Mouse (Mus musculus): ENCODE results near the gene Pomgnt2.
A peak's percentile ranks its signal among the peaks of the same experiment; 100 is the strongest.

Gene Pomgnt2

DNA sequence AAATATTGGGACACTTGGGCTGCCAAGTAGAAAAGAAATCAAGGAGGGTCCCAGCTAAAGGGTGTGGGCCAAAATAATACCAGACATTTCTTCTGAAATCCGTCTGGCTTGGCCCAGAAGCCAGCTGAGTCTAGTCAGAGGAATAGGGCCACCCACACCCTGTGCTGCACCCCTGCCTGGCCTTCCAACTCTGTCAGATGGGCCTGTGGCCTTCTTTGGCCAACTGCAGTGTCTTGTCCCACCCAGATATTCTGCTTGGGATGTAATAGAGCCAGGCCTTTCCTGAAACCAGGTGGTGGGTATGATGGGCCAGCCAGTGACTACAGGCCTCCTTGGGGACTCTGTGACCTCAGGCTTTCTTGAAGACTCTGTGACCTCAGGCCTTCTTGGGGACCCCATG is 23.7 kb downstream of the Pomgnt2 start:
- DNase-seq (ENCODE audit: low spot score in 2 of 2) = no peak

DNA sequence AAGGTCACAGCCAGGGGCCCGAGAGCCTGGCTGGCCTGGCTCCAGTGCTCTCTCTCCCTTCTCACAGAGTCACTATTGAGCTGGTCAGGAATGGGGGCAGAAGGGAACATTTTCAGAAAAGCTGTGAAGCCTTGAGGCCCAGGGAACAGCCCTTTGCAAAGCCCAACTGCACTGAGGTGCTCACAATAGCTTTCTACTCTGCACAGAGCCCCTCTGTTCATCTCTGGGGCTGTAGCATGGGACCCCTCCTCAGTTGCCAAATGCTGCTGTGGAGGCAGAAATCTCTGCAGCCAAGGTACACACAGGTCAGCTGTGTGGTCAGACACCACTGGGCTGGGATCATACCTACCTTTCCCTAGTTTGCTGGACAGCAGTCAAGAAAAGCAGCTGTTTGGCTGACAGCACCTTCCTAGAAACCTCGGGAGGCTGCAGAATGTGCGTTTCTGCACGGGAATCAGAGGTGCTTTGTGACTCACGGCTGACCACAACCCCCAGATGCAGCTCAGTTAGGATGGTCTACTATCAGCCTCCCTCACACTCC is 27.0 kb downstream of the Pomgnt2 start:
- no peak for DNase-seq (ENCODE audit: low spot score in 2 of 2)

DNA sequence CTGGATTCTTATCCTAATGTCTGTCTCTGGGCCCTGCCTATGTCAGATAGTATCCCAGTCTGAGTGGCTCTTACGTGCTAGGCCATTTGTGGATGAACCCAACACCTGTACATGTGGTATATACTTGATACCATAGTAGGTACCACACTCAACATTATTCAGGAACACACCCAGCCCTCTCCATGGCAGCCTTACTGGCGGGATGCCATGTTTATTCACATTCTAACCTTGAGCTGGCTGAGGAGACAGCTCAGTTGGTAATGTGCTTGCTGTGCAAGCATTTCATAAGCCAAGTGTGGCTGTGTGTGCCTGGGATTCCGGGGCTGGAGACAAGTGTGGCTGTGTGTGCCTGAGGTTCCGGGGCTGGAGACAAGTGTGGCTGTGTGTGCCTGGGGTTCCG is 28.7 kb downstream of the Pomgnt2 start:
- no peak for DNase-seq (ENCODE audit: low spot score in 2 of 2)

DNA sequence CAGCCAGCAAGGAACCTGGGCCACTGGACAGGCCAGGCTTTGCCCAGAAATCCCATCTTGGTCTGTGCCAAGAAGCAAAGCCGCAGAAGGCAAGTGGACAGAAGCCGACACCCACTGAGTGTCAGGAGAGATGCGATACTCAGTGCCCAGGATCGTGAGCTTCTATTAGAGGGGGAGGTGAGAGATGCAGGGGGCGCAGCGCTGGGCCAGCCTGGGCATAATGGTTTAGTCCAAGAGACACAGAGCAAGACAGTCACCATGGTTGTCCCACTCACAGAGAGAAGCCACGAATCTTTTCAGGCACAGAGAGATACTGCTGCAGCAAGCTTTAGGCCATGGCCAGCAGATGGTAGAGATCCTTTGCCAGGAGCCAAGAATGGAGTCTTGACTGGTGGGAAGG is 32.0 kb downstream of the Pomgnt2 start:
- DNase-seq (ENCODE audit: low spot score in 2 of 2) = no peak

DNA sequence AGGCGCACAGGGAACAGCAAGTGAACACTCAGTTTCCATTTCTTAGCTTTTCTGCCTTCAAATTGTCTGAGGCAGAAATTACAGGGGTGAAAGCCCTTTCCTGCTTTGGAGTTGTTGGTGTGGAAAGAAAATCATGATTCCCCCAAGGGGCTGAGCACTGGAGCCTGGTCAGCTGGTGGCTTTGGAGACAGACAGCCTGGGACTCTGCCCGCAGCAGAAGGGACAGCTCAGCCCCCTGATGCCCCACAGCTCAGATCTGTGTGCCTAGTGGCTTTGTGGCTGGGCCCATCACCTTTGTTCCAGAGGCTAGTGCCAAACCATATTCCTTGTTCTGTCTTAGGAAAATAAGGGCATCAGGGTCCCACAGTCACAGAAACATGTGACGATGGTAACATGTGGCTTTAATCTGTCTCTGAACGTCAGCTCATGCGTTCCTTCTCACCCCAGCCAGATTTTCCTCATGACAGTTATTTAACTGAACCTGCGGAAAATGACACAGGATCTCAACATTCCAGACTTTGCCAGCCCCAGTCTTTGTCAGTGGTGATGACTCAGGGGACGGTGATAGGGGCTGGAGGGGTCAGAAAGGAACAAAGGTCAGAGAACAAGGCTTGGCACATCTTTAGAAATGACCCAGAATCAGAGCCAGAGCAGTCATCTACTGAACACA is 36.8 kb downstream of the Pomgnt2 start:
- no peak for DNase-seq (ENCODE audit: low spot score in 2 of 2)

DNA sequence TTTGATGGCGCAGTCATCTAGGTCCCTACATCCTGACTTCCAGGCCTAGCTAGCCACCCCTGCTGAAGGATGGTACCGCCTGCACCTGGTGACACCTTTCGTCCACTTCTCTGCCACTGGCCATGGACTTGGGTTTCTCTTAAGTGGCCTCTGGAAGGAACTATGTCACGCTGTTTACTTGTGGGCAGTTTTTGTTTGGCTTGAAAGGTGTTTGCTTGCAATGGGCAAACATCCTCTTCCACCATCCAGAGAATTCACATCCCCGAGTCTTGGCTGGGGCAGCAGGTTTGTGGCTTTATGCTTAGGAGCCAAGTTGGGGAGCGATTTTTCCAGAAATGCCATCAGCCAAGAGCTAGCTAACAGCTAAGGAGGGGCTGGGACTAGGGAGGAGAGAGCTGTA is 44.3 kb downstream of the Pomgnt2 start:
- no peak for DNase-seq (ENCODE audit: low spot score in 2 of 2)

DNA sequence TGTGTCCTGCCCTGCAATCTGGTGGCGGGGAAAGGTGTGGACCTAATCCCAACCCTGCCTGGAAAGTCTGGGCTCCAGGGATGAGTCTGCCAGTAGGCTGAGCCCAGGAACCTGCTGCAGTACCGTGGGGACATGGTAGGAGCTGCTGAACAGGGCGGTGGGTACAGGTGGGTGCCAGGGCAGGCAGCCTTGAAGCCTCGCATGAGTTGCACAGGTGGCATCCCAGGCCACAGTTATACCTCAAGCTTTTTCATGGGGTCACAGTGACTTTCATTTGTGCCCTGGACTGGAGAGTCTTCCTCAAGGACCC is 45.8 kb downstream of the Pomgnt2 start:
- no peak for DNase-seq (ENCODE audit: low spot score in 2 of 2)

DNA sequence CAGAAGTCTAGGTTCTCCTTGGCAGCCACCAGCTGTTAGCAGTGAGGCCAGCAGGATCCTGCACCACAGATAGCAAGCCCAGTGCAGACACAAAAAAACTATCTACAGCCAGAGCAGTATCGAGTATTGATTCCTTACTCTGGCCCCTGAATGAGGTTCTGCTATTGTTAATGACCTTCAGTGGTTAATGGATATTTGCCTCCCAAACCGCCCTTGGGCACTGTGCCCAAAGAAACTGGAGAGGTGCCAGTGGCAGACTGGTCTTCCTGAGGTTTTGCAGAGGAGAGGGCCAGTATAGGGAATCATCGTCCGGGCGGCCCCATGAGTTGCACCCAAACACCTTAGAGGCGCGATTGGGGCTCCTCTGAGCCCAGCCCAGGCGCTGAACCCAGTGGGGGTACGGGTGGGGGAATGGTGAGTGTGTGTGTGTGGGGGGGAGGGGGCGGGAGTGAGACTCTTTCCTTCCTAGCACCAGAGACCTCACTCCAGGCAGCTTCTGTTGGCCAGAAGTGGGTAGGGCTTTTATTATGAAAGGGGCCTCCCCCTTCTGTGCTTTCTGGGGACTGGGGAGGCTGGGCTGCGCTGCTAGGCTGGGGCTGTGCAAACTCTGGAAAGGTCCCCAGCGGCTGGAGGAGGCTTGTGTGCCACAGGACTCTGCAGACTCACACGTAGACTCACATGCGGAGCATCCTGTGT is 46.3 kb downstream of the Pomgnt2 start, which contains the start of gene Fam198a:
Gene Fam198a (plus strand): TSS at position 571 of the 696 bp plus-strand sequence.
- no peak for DNase-seq (ENCODE audit: low spot score in 2 of 2)

DNA sequence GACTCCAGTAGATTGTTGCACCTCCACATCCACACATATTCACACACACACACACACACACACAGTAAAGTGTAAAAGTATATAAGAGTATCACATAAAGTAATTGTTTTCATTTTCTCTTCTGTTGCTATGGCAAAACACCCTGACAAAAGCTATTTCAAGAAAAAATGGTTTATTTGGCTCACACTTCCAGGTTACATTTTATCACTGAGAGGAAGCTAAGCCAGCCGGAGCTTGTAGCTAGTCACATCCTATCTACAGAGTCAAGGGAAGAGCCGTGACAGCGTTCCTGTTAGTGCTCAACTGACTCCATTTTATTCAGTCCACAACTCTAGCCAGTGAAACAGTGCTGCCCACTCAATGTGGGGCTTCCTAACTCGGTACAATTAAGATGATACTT is 48.5 kb downstream of the Pomgnt2 start:
- no peak for DNase-seq (ENCODE audit: low spot score in 2 of 2)

DNA sequence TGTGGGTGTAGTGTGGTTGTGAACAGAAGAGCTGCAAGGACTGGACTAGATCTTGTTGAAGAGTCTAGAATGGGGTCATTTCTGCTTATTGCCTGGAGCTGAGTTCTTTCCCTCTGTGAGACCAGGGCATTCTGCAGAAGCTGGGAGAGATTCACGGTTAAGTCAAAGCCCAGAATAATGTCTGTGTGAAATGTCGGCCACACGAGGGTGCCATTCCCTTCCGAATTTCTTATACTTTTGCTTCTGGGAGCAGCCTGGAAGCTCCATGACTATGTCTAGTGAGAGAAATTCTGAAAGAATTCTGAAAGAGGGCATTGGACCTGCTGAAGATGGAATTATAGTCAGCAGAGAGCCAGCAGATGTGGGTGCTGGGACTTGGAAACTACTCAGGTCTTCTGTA is 49.1 kb downstream of the Pomgnt2 start:
- no peak for DNase-seq (ENCODE audit: low spot score in 2 of 2)

DNA sequence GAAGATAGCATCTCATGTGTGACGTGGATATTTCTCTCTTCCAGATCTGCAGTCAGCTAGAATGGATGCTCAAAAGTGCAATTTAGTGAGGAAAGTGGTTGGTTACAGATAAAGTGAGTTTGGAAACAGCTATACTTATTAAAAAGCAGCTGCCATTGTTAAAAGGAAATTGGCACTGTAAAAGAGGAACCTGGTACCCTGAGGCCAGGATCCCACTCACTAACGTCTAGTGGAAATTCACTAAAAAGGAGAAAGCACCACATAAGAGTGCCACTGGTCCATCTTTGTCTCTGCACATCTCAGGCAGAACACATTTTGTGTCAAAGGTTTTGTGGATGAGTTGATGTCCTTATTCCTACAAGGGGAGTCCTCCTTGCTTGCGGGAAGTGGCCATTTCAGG is 53.3 kb downstream of the Pomgnt2 start:
- DNase-seq (ENCODE audit: low spot score in 2 of 2) = peak; percentile 34 to 53

DNA sequence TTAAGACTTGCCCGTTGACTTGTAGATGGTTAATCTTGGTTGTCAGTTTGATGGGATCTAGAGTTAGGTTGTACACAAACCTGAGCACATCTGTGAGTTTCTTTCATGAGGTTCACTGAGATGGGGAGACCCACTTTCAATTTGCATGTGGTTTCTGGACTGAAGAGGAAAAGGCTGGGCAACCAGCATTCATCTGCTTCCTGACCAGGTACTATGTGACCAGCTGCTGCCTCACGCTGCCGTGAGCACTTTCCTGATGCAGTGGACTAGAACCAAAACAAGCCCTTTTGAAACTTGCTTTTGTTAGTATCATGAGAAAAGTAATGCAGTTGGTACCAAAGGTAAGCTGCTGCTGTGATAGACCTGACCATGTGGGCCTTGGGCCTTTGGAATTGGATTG is 53.9 kb downstream of the Pomgnt2 start:
- DNase-seq (ENCODE audit: low spot score in 2 of 2) = peak; percentile 86 to 87

DNA sequence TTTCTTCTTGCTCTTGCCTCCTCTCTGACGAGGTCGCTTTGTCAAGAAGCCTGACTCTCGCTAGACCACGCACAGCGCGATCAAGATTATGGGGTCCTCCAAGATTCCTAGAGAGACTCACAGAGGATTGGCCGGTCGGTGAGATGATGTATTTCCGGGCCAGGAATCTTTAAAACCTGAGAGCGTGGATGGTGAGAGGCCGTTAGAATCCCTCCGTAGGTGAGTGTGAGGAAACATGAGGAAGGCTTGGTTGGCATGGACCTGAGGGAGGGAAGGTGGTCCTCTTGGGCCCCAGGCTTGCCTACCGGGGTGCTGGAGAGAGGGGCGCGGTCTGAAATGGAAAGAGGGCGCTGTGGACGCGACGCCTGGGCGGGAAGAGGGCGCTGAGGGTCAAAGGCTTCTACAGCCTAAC is 59.0 kb downstream of the Pomgnt2 start:
- no peak for DNase-seq (ENCODE audit: low spot score in 2 of 2)

DNA sequence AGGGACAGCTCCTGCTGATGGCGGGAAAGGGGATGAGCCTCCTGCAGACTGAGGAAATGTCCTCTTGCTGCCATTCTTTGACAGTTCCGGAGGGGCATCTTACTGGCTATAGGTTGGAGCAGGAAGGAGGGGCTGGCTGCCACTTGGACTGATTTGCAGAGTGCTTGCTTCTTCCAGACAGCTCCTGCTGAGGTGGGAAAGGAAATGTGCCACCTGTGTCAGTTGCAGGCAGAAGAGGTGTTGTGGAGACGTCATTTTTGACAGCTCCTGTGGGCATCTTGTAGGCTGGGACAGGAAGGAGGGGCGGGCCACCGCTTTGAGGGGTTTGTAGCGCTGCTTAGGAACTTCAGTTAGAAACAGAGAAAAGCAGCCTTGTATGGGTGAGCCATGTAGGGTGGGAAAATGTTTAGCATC is 59.5 kb downstream of the Pomgnt2 start:
- peak in 1 of 2 experiments; percentile 26 for DNase-seq (ENCODE audit: low spot score in 2 of 2)

DNA sequence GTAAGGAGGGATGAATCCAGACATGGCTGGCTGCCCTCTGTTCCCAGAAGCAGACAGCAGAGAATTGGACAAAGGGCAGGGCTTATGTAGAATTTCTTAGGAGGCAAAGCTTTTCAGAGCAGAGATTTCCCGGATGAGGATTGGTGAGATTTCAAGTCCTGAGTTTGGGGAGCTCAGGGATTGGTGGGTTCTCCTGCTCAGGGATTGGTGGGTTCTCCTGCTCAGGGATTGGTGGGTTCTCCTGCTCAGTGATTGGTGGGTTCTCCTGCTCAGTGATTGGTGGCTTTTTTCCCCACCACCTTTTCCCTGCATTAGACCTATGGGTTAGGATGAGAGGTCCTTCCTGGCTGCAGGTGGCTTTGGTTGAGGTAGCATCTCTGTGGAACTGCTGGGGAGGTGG is 60.0 kb downstream of the Pomgnt2 start:
- no peak for DNase-seq (ENCODE audit: low spot score in 2 of 2)

DNA sequence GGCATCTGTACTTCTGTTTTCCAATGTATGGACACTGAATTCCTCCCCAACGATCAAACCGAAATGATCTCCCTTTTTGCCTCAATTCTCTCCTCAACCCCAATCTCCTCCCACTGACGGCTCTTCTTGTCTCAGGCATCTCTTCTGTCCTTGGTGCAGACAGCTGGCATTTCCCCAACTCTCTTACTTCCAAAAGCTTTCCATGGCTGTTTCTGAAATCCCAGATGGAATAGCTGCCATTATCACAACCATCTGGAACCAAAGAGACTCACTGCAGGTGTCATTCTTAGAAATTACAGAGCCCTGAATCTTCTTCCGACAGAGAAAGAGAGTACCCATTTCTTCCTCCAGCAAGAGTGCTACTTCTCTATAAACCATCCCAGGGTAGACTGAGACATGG is 62.1 kb downstream of the Pomgnt2 start:
- DNase-seq (ENCODE audit: low spot score in 2 of 2) = no peak

Measured in spleen, postnatal 36 days (tissue).